Mouse (Mus musculus): ENCODE results near the gene Mogs. TPM values are rescaled to one million over a fixed set of nuclear protein-coding genes. Genes with fewer than 3 reads are reported as not detected.

The Mogs gene
- total RNA-seq (2017), result 24.8 to 42.1 TPM (median 28.8 TPM) in 3 replicates

- peak; percentile 84 for ATAC-seq (replicated peaks; ENCODE audit: insufficient number of reproducible peaks, low FRiP score, low TSS enrichment, poor library complexity, severe bottlenecking)
Measured at GRCm38 (mm10) chr6:83115011-83115671, at the start of gene Mogs. Gene Mogs, plus strand, starts transcription at chr6:83115496.

- ATAC-seq (replicated peaks; ENCODE audit: insufficient number of reproducible peaks, low FRiP score, low TSS enrichment, poor library complexity, severe bottlenecking), result no peak
Measured at GRCm38 (mm10) chr6:83065995-83066394, 49.3 kb upstream of the Mogs start.

GRCm38 (mm10) chr6:83066441-83066840, 48.9 kb upstream of the Mogs start:
- no peak for ATAC-seq (replicated peaks; ENCODE audit: insufficient number of reproducible peaks, low FRiP score, low TSS enrichment, poor library complexity, severe bottlenecking)

GRCm38 (mm10) chr6:83068221-83068620, 47.1 kb upstream of the Mogs start:
- no peak for ATAC-seq (replicated peaks; ENCODE audit: insufficient number of reproducible peaks, low FRiP score, low TSS enrichment, poor library complexity, severe bottlenecking)

GRCm38 (mm10) chr6:83068706-83069487, 46.4 kb upstream of the Mogs start:
- ATAC-seq (replicated peaks; ENCODE audit: insufficient number of reproducible peaks, low FRiP score, low TSS enrichment, poor library complexity, severe bottlenecking), result no peak

GRCm38 (mm10) chr6:83069488-83070246, 45.6 kb upstream of the Mogs start:
- ATAC-seq (replicated peaks; ENCODE audit: insufficient number of reproducible peaks, low FRiP score, low TSS enrichment, poor library complexity, severe bottlenecking), result no peak

GRCm38 (mm10) chr6:83070247-83070310, 45.2 kb upstream of the Mogs start, which contains the start of gene Tlx2:
Gene Tlx2, minus strand, starts transcription at chr6:83070293.
- no peak for ATAC-seq (replicated peaks; ENCODE audit: insufficient number of reproducible peaks, low FRiP score, low TSS enrichment, poor library complexity, severe bottlenecking)

- no peak for ATAC-seq (replicated peaks; ENCODE audit: insufficient number of reproducible peaks, low FRiP score, low TSS enrichment, poor library complexity, severe bottlenecking)
Measured at GRCm38 (mm10) chr6:83070311-83071219, 44.7 kb upstream of the Mogs start.

GRCm38 (mm10) chr6:83071220-83071619, 44.1 kb upstream of the Mogs start:
- no peak for ATAC-seq (replicated peaks; ENCODE audit: insufficient number of reproducible peaks, low FRiP score, low TSS enrichment, poor library complexity, severe bottlenecking)

- no peak for ATAC-seq (replicated peaks; ENCODE audit: insufficient number of reproducible peaks, low FRiP score, low TSS enrichment, poor library complexity, severe bottlenecking)
Measured at GRCm38 (mm10) chr6:83074979-83075378, 40.3 kb upstream of the Mogs start.

GRCm38 (mm10) chr6:83077630-83078323, 37.5 kb upstream of the Mogs start, which contains the start of gene Pcgf1:
Gene Pcgf1, plus strand, starts transcription at chr6:83077869.
- no peak for ATAC-seq (replicated peaks; ENCODE audit: insufficient number of reproducible peaks, low FRiP score, low TSS enrichment, poor library complexity, severe bottlenecking)

GRCm38 (mm10) chr6:83078324-83078858, 36.9 kb upstream of the Mogs start:
- peak; percentile 95 for ATAC-seq (replicated peaks; ENCODE audit: insufficient number of reproducible peaks, low FRiP score, low TSS enrichment, poor library complexity, severe bottlenecking)

- ATAC-seq (replicated peaks; ENCODE audit: insufficient number of reproducible peaks, low FRiP score, low TSS enrichment, poor library complexity, severe bottlenecking), result no peak
Measured at GRCm38 (mm10) chr6:83080210-83080609, 35.1 kb upstream of the Mogs start.

GRCm38 (mm10) chr6:83083497-83083896, 31.8 kb upstream of the Mogs start:
- no peak for ATAC-seq (replicated peaks; ENCODE audit: insufficient number of reproducible peaks, low FRiP score, low TSS enrichment, poor library complexity, severe bottlenecking)

- no peak for ATAC-seq (replicated peaks; ENCODE audit: insufficient number of reproducible peaks, low FRiP score, low TSS enrichment, poor library complexity, severe bottlenecking)
Measured at GRCm38 (mm10) chr6:83084477-83084876, 30.8 kb upstream of the Mogs start.

- no peak for ATAC-seq (replicated peaks; ENCODE audit: insufficient number of reproducible peaks, low FRiP score, low TSS enrichment, poor library complexity, severe bottlenecking)
Measured at GRCm38 (mm10) chr6:83086121-83087035, 28.9 kb upstream of the Mogs start, which contains the start of gene Lbx2. Gene Lbx2, plus strand, starts transcription at chr6:83086367.
